Mouse (Mus musculus): ENCODE data around the gene Hoxd8. TPM values are rescaled to one million over a fixed set of nuclear protein-coding genes. Genes with fewer than 3 reads are reported as not detected.

The Hoxd8 gene
- total RNA-seq, 2 experiments from 2014 or later: 1.1 to 1.3 TPM

GRCm38 (mm10) chr2:74681594-74682531 is 22.6 kb upstream of the Hoxd8 start:
- intact Hi-C loops (cut with DNase I): no loop called here
- no peak for DNase-seq

GRCm38 (mm10) chr2:74682796-74683195 is 21.6 kb upstream of the Hoxd8 start:
- no peak for DNase-seq
- intact Hi-C loops (cut with DNase I): no loop called here

GRCm38 (mm10) chr2:74683471-74683951 is 20.9 kb upstream of the Hoxd8 start:
- intact Hi-C loops (cut with DNase I): no loop called here
- DNase-seq: no peak

GRCm38 (mm10) chr2:74684106-74684505 is 20.3 kb upstream of the Hoxd8 start:
- intact Hi-C loops (cut with DNase I): no loop called here
- DNase-seq: no peak

GRCm38 (mm10) chr2:74685059-74685603 is 19.3 kb upstream of the Hoxd8 start:
- DNase-seq: no peak
- intact Hi-C loops (cut with DNase I): no loop called here

- DNase-seq: peak in 1 of 2 experiments; percentile 61
- intact Hi-C loops (cut with DNase I): no loop called here
Observed at GRCm38 (mm10) chr2:74686301-74686987, 18.0 kb upstream of the Hoxd8 start.

- DNase-seq: no peak
Observed at GRCm38 (mm10) chr2:74686988-74687697, 17.3 kb upstream of the Hoxd8 start.

GRCm38 (mm10) chr2:74687698-74688555 is 16.5 kb upstream of the Hoxd8 start:
- intact Hi-C loops (cut with DNase I): no loop called here
- DNase-seq: no peak

More at GRCm38 (mm10) chr2:74686988-74687697, 17.3 kb upstream of the Hoxd8 start:
- intact Hi-C loops (cut with DNase I): no loop called here

GRCm38 (mm10) chr2:74688795-74689573 is 15.4 kb upstream of the Hoxd8 start:
- intact Hi-C loops (cut with DNase I): no loop called here
- DNase-seq: no peak

- no peak for DNase-seq
- intact Hi-C loops (cut with DNase I): loop anchor here (10.0 kb wide), 1 partner anchor 1415 kb away; the partner anchor contains the start of gene Sp9
Observed at GRCm38 (mm10) chr2:74689574-74690337, 14.7 kb upstream of the Hoxd8 start.

GRCm38 (mm10) chr2:74690338-74690716 is 14.1 kb upstream of the Hoxd8 start:
- no peak for DNase-seq
- intact Hi-C loops (cut with DNase I): loop anchor here (10.0 kb wide), 1 partner anchor 1416 kb away; the partner anchor contains the start of gene Sp9

GRCm38 (mm10) chr2:74691022-74691951 is 13.1 kb upstream of the Hoxd8 start, which contains the start of gene Hoxd10:
Gene Hoxd10 (plus strand): TSS chr2:74691924.
- intact Hi-C loops (cut with DNase I): loop anchor here (10.0 kb wide), 1 partner anchor 1416 kb away; the partner anchor contains the start of gene Sp9
- DNase-seq: no peak

GRCm38 (mm10) chr2:74691995-74692807 is 12.2 kb upstream of the Hoxd8 start:
- intact Hi-C loops (cut with DNase I): loop anchor here (10.0 kb wide), 1 partner anchor 1417 kb away; the partner anchor contains the start of gene Sp9
- DNase-seq: no peak

GRCm38 (mm10) chr2:74692808-74693431 is 11.5 kb upstream of the Hoxd8 start:
- intact Hi-C loops (cut with DNase I): loop anchor here (10.0 kb wide), 1 partner anchor 1418 kb away; the partner anchor contains the start of gene Sp9
- no peak for DNase-seq

- intact Hi-C loops (cut with DNase I): loop anchor here (10.0 kb wide), 1 partner anchor 1419 kb away; the partner anchor contains the start of gene Sp9
- no peak for DNase-seq
Observed at GRCm38 (mm10) chr2:74693432-74693827, 11.0 kb upstream of the Hoxd8 start.
